11 mouse cellular contexts compared by ENCODE assay signal in genomic region chr17:23966658-23967401, GRCm38 (mm10). TPM values are rescaled to one million over a fixed set of nuclear protein-coding genes. Genes with fewer than 3 reads are reported as not detected.
DNase-seq lines count a peak whose midpoint lies in the region; ATAC-seq and TF ChIP-seq lines count a peak whose summit lies in the region.
"Had no signal": no experiment of that assay in that cellular context is flagged by ENCODE, and none has a peak within 500 bp of the region (broad histone marks: within the 10 kb centered on the region; RNA-seq: fewer than 3 reads in every experiment).

No protein-coding gene starts in this region.

- peak; percentile 92 for ATAC-seq in stomach, postnatal 0 days (ENCODE audit: low FRiP score, low TSS enrichment)

- H3K27ac ChIP-seq in spleen, adult 2 months (ENCODE audit: insufficient read depth, low read length) = peak overlapping the region; percentile 69
- peak overlapping the region; percentile 53 for H3K27ac ChIP-seq in stomach, postnatal 0 days (replicated peaks)

- H3K4me2 ChIP-seq in stomach, postnatal 0 days (replicated peaks; ENCODE audit: low read depth) = no peak overlapping the region

- H3K36me3 ChIP-seq in spleen, adult 2 months (ENCODE audit: control insufficient read depth, insufficient read depth, low read length) = no peaks in the 10 kb centered on the region
- H3K36me3 ChIP-seq in stomach, postnatal 0 days (ENCODE audit: control insufficient read depth, insufficient read depth, low read length) = no peaks in the 10 kb centered on the region

- H3K4me1 ChIP-seq in spleen, adult 2 months (ENCODE audit: control insufficient read depth, insufficient read depth, insufficient read length) = peaks cover 9% of the 10 kb centered on the region; the same call in 1 of the 2 replicates
- no peaks in the 10 kb centered on the region for H3K4me1 ChIP-seq in stomach, postnatal 0 days (replicated peaks; ENCODE audit: control insufficient read depth, insufficient read depth)

- H3K27me3 ChIP-seq in spleen, adult 2 months (ENCODE audit: control insufficient read depth, insufficient read depth, low read length) = no peaks in the 10 kb centered on the region
- no peaks in the 10 kb centered on the region for H3K27me3 ChIP-seq in stomach, postnatal 0 days (ENCODE audit: control insufficient read depth, insufficient read depth, low read length)

- H3K9ac ChIP-seq in stomach, postnatal 0 days (ENCODE audit: low read length) = no peak overlapping the region

- TF ChIP-seq EP300 in stomach, postnatal 0 days (optimal IDR thresholded peaks at IDR 0.05) = no peak

- H3K9me3 ChIP-seq in stomach, postnatal 0 days (ENCODE audit: control insufficient read depth, low read length) = no peaks in the 10 kb centered on the region

- no peak for TF ChIP-seq CTCF in spleen, adult 2 months (IDR thresholded peaks at IDR 0.05; ENCODE audit: extremely low read depth, insufficient read depth, insufficient read length, insufficient replicate concordance)
- no peak for TF ChIP-seq CTCF in stomach, postnatal 0 days (IDR thresholded peaks at IDR 0.05; ENCODE audit: low read depth)

- TF ChIP-seq POLR2A in spleen, adult 2 months (IDR thresholded peaks at IDR 0.05; ENCODE audit: low read depth, low read length) = no peak

- DNase-seq in gastrocnemius, adult 18-20 months (ENCODE audit: low spot score) = peak; percentile 3
- no peak for DNase-seq in gastrocnemius, postnatal 25 days
- no peak for DNase-seq in spleen, adult 2 months (ENCODE audit: low read depth in 1 of 2, low spot score in 2 of 2)
- DNase-seq in spleen, adult 12 weeks (ENCODE audit: low spot score) = no peak
- peak; percentile 21 for DNase-seq in lung, postnatal 10 days
- peak; percentile 33 for DNase-seq in stomach, postnatal 0 days (ENCODE audit: low spot score)
- no peak for DNase-seq in cerebellum, adult 8-10 months
- no peak for DNase-seq in gastrocnemius, adult 8-10 months (ENCODE audit: low spot score in 2 of 2)
- DNase-seq: gastrocnemius, postnatal 36 days had no signal

- WGBS in spleen, adult 2 months = 20% methylated on average over 10 of the region's 10 CpGs
- 76% methylated on average over 10 of the region's 10 CpGs for WGBS in stomach, postnatal 0 days

- no peak overlapping the region for H3K4me3 ChIP-seq in spleen, adult 2 months (ENCODE audit: extremely low read depth, insufficient read depth, insufficient read length)
- no peak overlapping the region for H3K4me3 ChIP-seq in stomach, postnatal 0 days (ENCODE audit: low read depth, low read length)

RNA-seq across cellular contexts. Expression of gene Sbpl, which starts 11.8 kb away (rescaled TPM):
- not detected for total RNA-seq in gastrocnemius, adult 18-20 months (2021)
- total RNA-seq in gastrocnemius, postnatal 25 days (2021) = not detected
- polyA plus RNA-seq in spleen, adult 2 months (2012; rRNA removed) = not detected in 2 replicates
- not detected in 2 replicates for polyA plus RNA-seq in stomach, postnatal 0 days (2015; fragmentation: Nextera tagmentation; extraction: Ambion mirVana)
- total RNA-seq in gastrocnemius, adult 8-10 months (2022) = not detected
- total RNA-seq: gastrocnemius, postnatal 36 days had no signal
- polyA plus RNA-seq: C2C12; limb, embryonic 11.5 days had no signal

RNA-seq across cellular contexts. Expression of gene Prss30, which starts 13.5 kb away (rescaled TPM):
- total RNA-seq in gastrocnemius, adult 18-20 months (2021) = not detected
- total RNA-seq in gastrocnemius, postnatal 25 days (2021) = not detected
- polyA plus RNA-seq in spleen, adult 2 months (2012; rRNA removed) = 10.8 and 13.6 TPM in 2 replicates
- 0.08 and 0.11 TPM in 2 replicates for polyA plus RNA-seq in stomach, postnatal 0 days (2015; fragmentation: Nextera tagmentation; extraction: Ambion mirVana)
- total RNA-seq in gastrocnemius, adult 8-10 months (2022) = not detected
- total RNA-seq: gastrocnemius, postnatal 36 days had no signal
- polyA plus RNA-seq: limb, embryonic 11.5 days had no signal

RNA-seq across cellular contexts. Expression of gene Sbp, which starts 25.4 kb away (rescaled TPM):
- total RNA-seq in gastrocnemius, adult 18-20 months (2021) = not detected
- not detected for total RNA-seq in gastrocnemius, postnatal 25 days (2021)
- not detected in 2 replicates for polyA plus RNA-seq in spleen, adult 2 months (2012; rRNA removed)
- not detected in 2 replicates for polyA plus RNA-seq in stomach, postnatal 0 days (2015; fragmentation: Nextera tagmentation; extraction: Ambion mirVana)
- not detected for total RNA-seq in gastrocnemius, adult 8-10 months (2022)
- total RNA-seq: gastrocnemius, postnatal 36 days had no signal
- polyA plus RNA-seq: C2C12; limb, embryonic 11.5 days had no signal

RNA-seq across cellular contexts. Expression of gene Prss22, which starts 31.1 kb away (rescaled TPM):
- not detected for total RNA-seq in gastrocnemius, adult 18-20 months (2021)
- total RNA-seq in gastrocnemius, postnatal 25 days (2021) = not detected
- 0.06 TPM in 1 of 2 replicates, not detected in the other for polyA plus RNA-seq in spleen, adult 2 months (2012; rRNA removed)
- 3.4 and 4.8 TPM in 2 replicates for polyA plus RNA-seq in stomach, postnatal 0 days (2015; fragmentation: Nextera tagmentation; extraction: Ambion mirVana)
- total RNA-seq in gastrocnemius, adult 8-10 months (2022) = not detected
- total RNA-seq: gastrocnemius, postnatal 36 days had no signal

RNA-seq across cellular contexts. Expression of gene Dcpp3, which starts 49.6 kb away (rescaled TPM):
- not detected for total RNA-seq in gastrocnemius, adult 18-20 months (2021)
- not detected for total RNA-seq in gastrocnemius, postnatal 25 days (2021)
- polyA plus RNA-seq in spleen, adult 2 months (2012; rRNA removed) = not detected in 2 replicates
- polyA plus RNA-seq in stomach, postnatal 0 days (2015; fragmentation: Nextera tagmentation; extraction: Ambion mirVana) = not detected in 2 replicates
- not detected for total RNA-seq in gastrocnemius, adult 8-10 months (2022)
- total RNA-seq: gastrocnemius, postnatal 36 days had no signal
- polyA plus RNA-seq: C2C12; limb, embryonic 11.5 days had no signal

Comparison
In these comparisons a context has a peak if more than half of its experiments do, and no peak if none do; other contexts are left out.
1. DNase-seq: peak in gastrocnemius, adult 18-20 months (single experiment), lung, postnatal 10 days (single experiment) and stomach, postnatal 0 days (single experiment); none in gastrocnemius, postnatal 25 days (single experiment), spleen, adult 2 months (0 of 2), spleen, adult 12 weeks (single experiment), cerebellum, adult 8-10 months (single experiment) and gastrocnemius, adult 8-10 months (0 of 2).